Mouse (Mus musculus) stomach, embryonic 16.5 days (tissue): Measurements from ENCODE around the gene Chka. TPM values are rescaled to one million over a fixed set of nuclear protein-coding genes. Genes with fewer than 3 reads are reported as not detected.

ENCODE experiments used
- ATAC-seq: fragments of 200-750 bp; cut with Nextera tagmentation; 2 replicates; pipeline ENCODE4 v1.8.0; 2017; ENCODE audit warnings: moderate number of reproducible peaks, moderate TSS enrichment; ENCODE audit not compliant: insufficient read depth, low FRiP score
- H3K27ac ChIP-seq: fragments of 300-500 bp; sonication (generic); 2 replicates; pipeline ENCODE4 v1.5.1; 2014; ENCODE audit warnings: low read length
- H3K27me3 ChIP-seq: fragments of 300-500 bp; sonication (generic); 2 replicates; pipeline ENCODE4 v1.6.1; 2014; ENCODE audit warnings: low read length, control low read depth, mixed read lengths; ENCODE audit not compliant: control insufficient read depth, insufficient read depth
- H3K36me3 ChIP-seq: fragments of 300-500 bp; sonication (generic); 2 replicates; pipeline ENCODE4 v1.6.1; 2014; ENCODE audit warnings: low read length; ENCODE audit not compliant: control insufficient read depth, insufficient read depth
- H3K4me1 ChIP-seq: fragments of 300-500 bp; sonication (generic); 2 replicates; pipeline ENCODE4 v1.6.1; 2014; ENCODE audit warnings: low read length, control low read depth, mixed read lengths; ENCODE audit not compliant: control insufficient read depth, insufficient read depth
- H3K4me2 ChIP-seq: fragments of 300-500 bp; sonication (generic); 2 replicates; pipeline ENCODE4 v1.6.1; 2014; ENCODE audit warnings: low read depth, low read length, mixed read lengths
- H3K4me3 ChIP-seq: fragments of 300-500 bp; sonication (generic); replicated peaks from 2 replicates; pipeline ENCODE4 v1.5.1; 2014; ENCODE audit warnings: mild to moderate bottlenecking, low read length
- H3K9ac ChIP-seq: fragments of 300-500 bp; sonication (generic); 2 replicates; pipeline ENCODE4 v1.6.1; 2014; ENCODE audit warnings: low read length
- H3K9me3 ChIP-seq: fragments of 300-500 bp; sonication (generic); replicated peaks from 2 replicates; pipeline ENCODE4 v1.6.1; 2016; ENCODE audit warnings: low read length, control low read depth; ENCODE audit not compliant: control insufficient read depth
- WGBS: fragments of 180-500 bp; shearing (Covaris S2); extraction: QIAGEN DNeasy Blood & Tissue Kit; methylation state at CpG from one replicate; pipeline ENCODE4 v1.1.7; 2014; 5-methylcytosine and 5-hydroxymethylcytosine counted together
- polyA plus RNA-seq: library from polyadenylated mRNA; unstranded; fragments of >200 nt; fragmentation: Nextera tagmentation; extraction: Ambion mirVana; gene quantifications from 2 replicates; pipeline ENCODE4 v1.2.1, GENCODE M21; 2015

The Chka gene
- polyA plus RNA-seq, 1 experiment from 2014 or later = 42.2 TPM

DNA sequence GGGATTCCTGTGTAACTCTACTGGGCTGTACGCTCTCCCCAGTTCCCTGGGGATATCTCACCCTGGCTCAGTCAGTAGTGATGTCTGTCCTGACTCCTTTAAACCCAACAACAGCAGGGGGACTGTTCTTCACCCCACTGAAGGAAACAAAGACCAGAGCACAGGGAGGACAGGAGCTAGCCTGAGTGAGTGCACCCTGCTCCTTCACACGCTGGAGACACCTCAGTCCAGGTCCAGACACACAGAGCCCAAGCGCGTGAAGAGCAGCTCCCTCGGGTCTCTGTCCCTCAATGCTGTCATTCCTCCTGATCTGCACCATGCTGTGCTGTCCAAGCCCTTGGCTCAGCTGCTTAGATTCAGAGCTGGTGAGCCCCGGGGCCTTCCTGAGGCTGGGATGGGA, 75.1 kb downstream of the Chka start:
- no peak for ATAC-seq
- Histone ChIP-seq H3K4me1 (peaks cover 23% of the 10 kb centered on the region; the same call in 1 of the 2 replicates), H3K4me2 (no peak overlapping the region), H3K27ac (no peak overlapping the region), H3K36me3 (no peaks in the 10 kb centered on the region), H3K27me3 (no peaks in the 10 kb centered on the region), H3K9ac (no peak overlapping the region), H3K9me3 (no peaks in the 10 kb centered on the region), H3K4me3 (no peak overlapping the region)
- WGBS = 65% methylated on average over 6 of the region's 6 CpGs

DNA sequence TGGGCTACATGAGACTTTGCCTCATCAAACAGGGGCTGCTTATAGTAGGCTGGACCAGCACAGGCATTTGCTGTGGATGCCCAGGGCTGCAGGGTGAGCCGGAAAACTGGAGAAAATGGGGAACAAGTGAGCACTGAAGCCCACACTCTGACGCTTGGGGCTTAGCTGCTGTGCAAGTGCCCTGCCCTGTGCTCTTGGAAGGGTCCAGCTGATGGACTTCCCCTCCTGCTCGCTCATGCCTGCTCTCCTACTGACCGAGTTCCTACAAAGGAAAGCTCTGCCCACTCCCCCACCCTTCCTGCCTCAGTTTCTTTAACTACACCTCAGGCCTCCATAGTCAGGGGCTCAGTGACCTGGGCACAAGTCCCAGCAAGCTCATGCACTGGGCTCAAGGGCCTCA, 76.4 kb downstream of the Chka start:
- H3K9ac ChIP-seq = no peak overlapping the region
- ATAC-seq = no peak
- WGBS = 81% methylated on average over 4 of the region's 4 CpGs
- no peaks in the 10 kb centered on the region for H3K9me3 ChIP-seq
- no peak overlapping the region for H3K4me2 ChIP-seq
- no peaks in the 10 kb centered on the region for H3K36me3 ChIP-seq
- H3K27me3 ChIP-seq = no peaks in the 10 kb centered on the region
- H3K4me3 ChIP-seq = no peak overlapping the region
- peaks cover 23% of the 10 kb centered on the region; the same call in 1 of the 2 replicates for H3K4me1 ChIP-seq
- H3K27ac ChIP-seq = no peak overlapping the region

GRCm38 (mm10) chr19:3928779-3929178, 77.2 kb downstream of the Chka start:
- 78% methylated on average over 4 of the region's 4 CpGs for WGBS
- Histone ChIP-seq H3K9ac (no peak overlapping the region), H3K4me2 (no peak overlapping the region; the same call in 1 of the 2 replicates), H3K4me3 (no peak overlapping the region), H3K9me3 (no peaks in the 10 kb centered on the region), H3K36me3 (no peaks in the 10 kb centered on the region), H3K4me1 (peaks cover 18% of the 10 kb centered on the region; the same call in 1 of the 2 replicates), H3K27ac (peak overlapping the region; percentile 77; the same call in 1 of the 2 replicates), H3K27me3 (no peaks in the 10 kb centered on the region)
- no peak for ATAC-seq

GRCm38 (mm10) chr19:3929211-3929941, 77.8 kb downstream of the Chka start, which contains the start of gene Aldh3b1:
Gene Aldh3b1, minus strand, starts transcription at chr19:3929808.
- Histone ChIP-seq H3K9ac (no peak within 1 kb of the TSS; the same call in 1 of the 2 replicates), H3K4me2 (no peak within 1 kb of the TSS; the same call in 1 of the 2 replicates), H3K9me3 (no peaks in the 10 kb centered on the region), H3K27me3 (no peaks in the 10 kb centered on the region), H3K4me3 (no peak within 1 kb of the TSS), H3K4me1 (peaks cover 16% of the 10 kb centered on the region; the same call in 1 of the 2 replicates), H3K27ac (peak within 1 kb of the TSS; percentile 77), H3K36me3 (no peaks in the 10 kb centered on the region)
- WGBS = 32% methylated on average over 12 of the region's 12 CpGs
- peak; percentile 78 for ATAC-seq

GRCm38 (mm10) chr19:3930262-3931057, 78.9 kb downstream of the Chka start:
- H3K27me3 ChIP-seq = no peaks in the 10 kb centered on the region
- no peak overlapping the region for H3K4me2 ChIP-seq
- peak overlapping the region; percentile 77 for H3K27ac ChIP-seq
- 63% methylated on average over 21 of the region's 21 CpGs for WGBS
- no peaks in the 10 kb centered on the region for H3K9me3 ChIP-seq
- peaks cover 22% of the 10 kb centered on the region for H3K4me1 ChIP-seq
- H3K9ac ChIP-seq = no peak overlapping the region
- no peaks in the 10 kb centered on the region for H3K36me3 ChIP-seq
- no peak overlapping the region for H3K4me3 ChIP-seq
- ATAC-seq = no peak

- Histone ChIP-seq H3K27me3 (no peaks in the 10 kb centered on the region), H3K4me2 (no peak overlapping the region), H3K4me3 (no peak overlapping the region), H3K9ac (no peak overlapping the region), H3K9me3 (no peaks in the 10 kb centered on the region), H3K36me3 (no peaks in the 10 kb centered on the region), H3K4me1 (peaks cover 31% of the 10 kb centered on the region), H3K27ac (no peak overlapping the region)
- WGBS = 83% methylated on average over 9 of the region's 9 CpGs
- ATAC-seq = no peak
Observed at GRCm38 (mm10) chr19:3931716-3932115, 80.1 kb downstream of the Chka start.

GRCm38 (mm10) chr19:3935032-3935895, 83.7 kb downstream of the Chka start, which contains the start of gene Unc93b1:
Gene Unc93b1, plus strand, starts transcription at chr19:3935186.
- H3K4me3 ChIP-seq = peak within 1 kb of the TSS; percentile 58
- H3K9me3 ChIP-seq = no peaks in the 10 kb centered on the region
- no peaks in the 10 kb centered on the region for H3K36me3 ChIP-seq
- peak within 1 kb of the TSS; percentile 38 for H3K27ac ChIP-seq
- WGBS = 7% methylated on average over 42 of the region's 42 CpGs
- peak within 1 kb of the TSS; percentile 79 for H3K9ac ChIP-seq
- peak within 1 kb of the TSS; percentile 82 for H3K4me2 ChIP-seq
- H3K27me3 ChIP-seq = no peaks in the 10 kb centered on the region
- peak; percentile 90 for ATAC-seq
- peaks cover 22% of the 10 kb centered on the region for H3K4me1 ChIP-seq

- no peak for ATAC-seq
- H3K27me3 ChIP-seq = no peaks in the 10 kb centered on the region
- H3K4me3 ChIP-seq = peak overlapping the region; percentile 58
- peak overlapping the region; percentile 79 for H3K9ac ChIP-seq
- peak overlapping the region; percentile 38 for H3K27ac ChIP-seq
- H3K36me3 ChIP-seq = no peaks in the 10 kb centered on the region
- peak overlapping the region; percentile 82 for H3K4me2 ChIP-seq
- peaks cover 16% of the 10 kb centered on the region for H3K4me1 ChIP-seq
- no peaks in the 10 kb centered on the region for H3K9me3 ChIP-seq
- WGBS = 8% methylated on average over 22 of the region's 22 CpGs
Observed at GRCm38 (mm10) chr19:3935896-3936850, 84.6 kb downstream of the Chka start.
